Mouse (Mus musculus): ENCODE measurements around the gene Igsf8. TPM values are rescaled to one million over a fixed set of nuclear protein-coding genes. Genes with fewer than 3 reads are reported as not detected.

The Igsf8 gene
- polyA plus RNA-seq, 1 experiment = not detected

DNA sequence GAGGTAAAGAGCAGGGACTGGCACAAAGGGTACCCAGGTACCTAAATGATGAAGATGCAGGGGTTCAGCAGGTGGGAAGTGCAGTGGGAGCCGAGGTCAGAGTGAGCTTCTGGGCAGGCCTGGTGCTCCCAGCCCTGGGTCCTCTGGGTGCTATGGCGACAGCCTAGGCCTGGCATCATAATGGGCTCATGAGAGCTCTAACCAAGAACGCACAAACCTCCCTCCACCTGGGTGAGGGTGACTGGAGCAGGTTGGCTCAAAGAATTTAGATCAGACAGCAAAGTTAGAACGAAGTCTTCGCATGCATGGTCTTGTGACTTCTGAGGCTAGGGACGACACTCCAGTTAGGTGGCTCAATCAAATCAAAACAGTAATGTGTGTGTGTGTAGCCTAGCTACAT, 3.1 kb upstream of the Igsf8 start, which contains the start of gene Atp1a4:
Gene Atp1a4, minus strand, starts transcription at position 101 of the 400 bp plus-strand sequence.
- WGBS = 95% methylated on average over 6 of the region's 6 CpGs
- TF ChIP-seq CTCF (IDR thresholded peaks at IDR 0.05; ENCODE audit: insufficient read depth, low read depth, low read length) = no peak
- TF ChIP-seq POLR2A (IDR thresholded peaks at IDR 0.05; ENCODE audit: insufficient read depth, low read depth, low read length) = no peak
- H3K4me3 ChIP-seq (ENCODE audit: insufficient read depth, low read depth, low read length) = no peak within 1 kb of the TSS
- no peaks in the 10 kb centered on the region for H3K4me1 ChIP-seq (ENCODE audit: control insufficient read depth, insufficient read depth, low read length)
- H3K27ac ChIP-seq (ENCODE audit: insufficient read depth, low read depth, low read length) = no peak within 1 kb of the TSS

- 46% methylated on average over 3 of the region's 3 CpGs for WGBS
- Histone ChIP-seq H3K4me1 (ENCODE audit: control insufficient read depth, insufficient read depth, low read length) (peaks cover 3% of the 10 kb centered on the region), H3K27ac (ENCODE audit: insufficient read depth, low read depth, low read length) (no peak overlapping the region), H3K4me3 (ENCODE audit: insufficient read depth, low read depth, low read length) (no peak overlapping the region)
- no peak for TF ChIP-seq POLR2A (IDR thresholded peaks at IDR 0.05; ENCODE audit: insufficient read depth, low read depth, low read length)
- TF ChIP-seq CTCF (IDR thresholded peaks at IDR 0.05; ENCODE audit: insufficient read depth, low read depth, low read length) = no peak
These were observed 9.8 kb downstream of the Igsf8 start for GRCm38 (mm10) chr1:172271208-172271607.

GRCm38 (mm10) chr1:172271765-172272164, 10.3 kb downstream of the Igsf8 start:
- TF ChIP-seq POLR2A (IDR thresholded peaks at IDR 0.05; ENCODE audit: insufficient read depth, low read depth, low read length) = no peak
- no peak for TF ChIP-seq CTCF (IDR thresholded peaks at IDR 0.05; ENCODE audit: insufficient read depth, low read depth, low read length)
- 35% methylated on average over 10 of the region's 10 CpGs for WGBS
- Histone ChIP-seq H3K27ac (ENCODE audit: insufficient read depth, low read depth, low read length) (no peak overlapping the region), H3K4me3 (ENCODE audit: insufficient read depth, low read depth, low read length) (no peak overlapping the region), H3K4me1 (ENCODE audit: control insufficient read depth, insufficient read depth, low read length) (peaks cover 3% of the 10 kb centered on the region)

- 81% methylated on average over 6 of the region's 6 CpGs for WGBS
- TF ChIP-seq POLR2A (IDR thresholded peaks at IDR 0.05; ENCODE audit: insufficient read depth, low read depth, low read length) (no peak), CTCF (IDR thresholded peaks at IDR 0.05; ENCODE audit: insufficient read depth, low read depth, low read length) (no peak)
- H3K4me1 ChIP-seq (ENCODE audit: control insufficient read depth, insufficient read depth, low read length) = peaks cover 3% of the 10 kb centered on the region
- H3K4me3 ChIP-seq (ENCODE audit: insufficient read depth, low read depth, low read length) = no peak overlapping the region
- H3K27ac ChIP-seq (ENCODE audit: insufficient read depth, low read depth, low read length) = no peak overlapping the region
These were observed 11.9 kb downstream of the Igsf8 start for GRCm38 (mm10) chr1:172273386-172273785.

- Histone ChIP-seq H3K4me3 (ENCODE audit: insufficient read depth, low read depth, low read length) (no peak overlapping the region), H3K27ac (ENCODE audit: insufficient read depth, low read depth, low read length) (no peak overlapping the region), H3K4me1 (ENCODE audit: control insufficient read depth, insufficient read depth, low read length) (peaks cover 3% of the 10 kb centered on the region)
- TF ChIP-seq CTCF (IDR thresholded peaks at IDR 0.05; ENCODE audit: insufficient read depth, low read depth, low read length) (no peak), POLR2A (IDR thresholded peaks at IDR 0.05; ENCODE audit: insufficient read depth, low read depth, low read length) (no peak)
- WGBS = 74% methylated on average over 5 of the region's 5 CpGs
These were observed 12.7 kb downstream of the Igsf8 start for GRCm38 (mm10) chr1:172274116-172274515.

DNA sequence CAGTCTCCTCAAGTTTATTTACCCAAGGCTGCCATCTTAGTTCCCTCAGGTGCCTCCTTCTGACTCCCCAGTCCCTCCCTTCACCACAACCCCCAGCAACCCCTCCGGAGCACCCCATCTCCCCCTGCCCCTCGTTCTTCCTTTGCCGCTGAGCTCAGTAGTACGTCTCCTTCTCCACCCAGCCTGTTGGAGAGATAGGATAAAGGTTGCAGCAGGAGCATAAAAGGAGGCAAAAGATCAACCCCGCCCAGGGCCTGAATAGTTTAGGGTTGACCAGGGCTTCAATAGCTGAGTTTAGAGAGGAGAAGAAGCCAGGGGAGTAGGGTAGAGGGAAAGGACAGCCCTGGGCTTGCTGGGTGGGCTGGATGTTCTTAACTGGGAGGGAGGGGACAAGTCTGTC, 13.1 kb downstream of the Igsf8 start:
- TF ChIP-seq CTCF (IDR thresholded peaks at IDR 0.05; ENCODE audit: insufficient read depth, low read depth, low read length) = no peak
- no peak for TF ChIP-seq POLR2A (IDR thresholded peaks at IDR 0.05; ENCODE audit: insufficient read depth, low read depth, low read length)
- H3K4me1 ChIP-seq (ENCODE audit: control insufficient read depth, insufficient read depth, low read length) = peaks cover 6% of the 10 kb centered on the region
- H3K27ac ChIP-seq (ENCODE audit: insufficient read depth, low read depth, low read length) = no peak overlapping the region
- no peak overlapping the region for H3K4me3 ChIP-seq (ENCODE audit: insufficient read depth, low read depth, low read length)
- WGBS = 89% methylated on average over 5 of the region's 5 CpGs

- Histone ChIP-seq H3K4me1 (ENCODE audit: control insufficient read depth, insufficient read depth, low read length) (peaks cover 22% of the 10 kb centered on the region), H3K4me3 (ENCODE audit: insufficient read depth, low read depth, low read length) (no peak overlapping the region), H3K27ac (ENCODE audit: insufficient read depth, low read depth, low read length) (no peak overlapping the region)
- WGBS = 78% methylated on average over 3 of the region's 3 CpGs
- TF ChIP-seq CTCF (IDR thresholded peaks at IDR 0.05; ENCODE audit: insufficient read depth, low read depth, low read length) (no peak), POLR2A (IDR thresholded peaks at IDR 0.05; ENCODE audit: insufficient read depth, low read depth, low read length) (no peak)
These were observed 15.7 kb downstream of the Igsf8 start for GRCm38 (mm10) chr1:172277172-172277571.

DNA sequence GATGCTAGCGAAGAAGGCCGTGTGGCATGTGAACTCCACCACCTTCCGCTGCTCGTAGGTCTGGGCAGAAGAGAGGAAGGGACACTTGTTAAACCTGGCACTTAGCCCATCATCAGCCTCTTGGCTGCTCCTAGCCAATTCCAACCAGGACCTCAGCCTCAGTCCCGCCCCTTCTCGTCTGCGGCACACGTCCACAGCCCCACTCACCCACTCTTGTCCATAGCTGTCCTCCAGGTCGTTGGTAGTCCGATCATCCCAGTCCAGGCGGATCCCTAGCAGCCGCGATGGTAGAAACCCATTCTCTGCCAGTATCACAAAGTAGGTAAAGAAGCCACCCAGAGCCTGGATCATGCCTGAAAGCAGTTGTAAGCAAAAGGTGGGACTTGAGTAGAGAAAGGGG, 16.9 kb downstream of the Igsf8 start:
- Histone ChIP-seq H3K27ac (ENCODE audit: insufficient read depth, low read depth, low read length) (no peak overlapping the region), H3K4me3 (ENCODE audit: insufficient read depth, low read depth, low read length) (no peak overlapping the region), H3K4me1 (ENCODE audit: control insufficient read depth, insufficient read depth, low read length) (peaks cover 28% of the 10 kb centered on the region)
- TF ChIP-seq POLR2A (IDR thresholded peaks at IDR 0.05; ENCODE audit: insufficient read depth, low read depth, low read length) (no peak), CTCF (IDR thresholded peaks at IDR 0.05; ENCODE audit: insufficient read depth, low read depth, low read length) (no peak)
- WGBS = 86% methylated on average over 13 of the region's 13 CpGs

DNA sequence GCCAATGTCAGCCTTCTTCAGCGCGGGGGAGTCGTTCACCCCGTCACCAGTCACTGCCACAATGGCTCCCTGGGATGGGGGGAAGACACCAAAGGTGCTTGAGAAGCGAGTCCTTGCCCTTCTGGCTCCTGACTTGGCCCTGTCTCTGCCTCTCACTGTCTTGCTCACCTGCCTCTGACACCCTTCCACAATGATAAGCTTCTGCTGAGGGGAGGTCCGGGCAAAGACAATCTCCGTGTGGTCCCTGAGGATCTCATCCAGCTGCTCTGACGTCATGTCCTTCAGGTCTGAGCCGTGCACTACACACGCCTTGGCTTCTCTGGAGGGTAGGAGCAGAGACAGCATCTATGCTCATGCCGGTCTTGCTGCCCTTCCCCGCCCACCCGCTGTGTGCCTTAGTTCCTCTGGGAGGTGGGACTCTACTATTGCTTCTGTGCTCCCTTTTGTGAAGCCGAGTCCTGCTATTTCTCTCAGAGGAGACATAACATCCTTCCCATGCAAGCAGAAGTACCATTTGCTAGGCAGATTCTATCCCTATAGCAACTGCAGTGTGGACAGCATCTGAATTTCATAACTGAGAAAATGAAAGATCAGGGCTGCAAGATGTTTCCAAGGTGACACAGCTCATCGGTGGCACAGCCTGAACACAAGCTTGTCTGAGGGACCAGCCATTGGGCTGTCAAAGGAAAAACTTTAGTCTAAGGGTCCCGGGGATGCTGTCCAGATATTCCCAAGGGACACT, 18.5 kb downstream of the Igsf8 start:
- Histone ChIP-seq H3K27ac (ENCODE audit: insufficient read depth, low read depth, low read length) (no peak overlapping the region), H3K4me3 (ENCODE audit: insufficient read depth, low read depth, low read length) (no peak overlapping the region), H3K4me1 (ENCODE audit: control insufficient read depth, insufficient read depth, low read length) (peaks cover 35% of the 10 kb centered on the region)
- 72% methylated on average over 16 of the region's 16 CpGs for WGBS
- no peak for TF ChIP-seq POLR2A (IDR thresholded peaks at IDR 0.05; ENCODE audit: insufficient read depth, low read depth, low read length)
- no peak for TF ChIP-seq CTCF (IDR thresholded peaks at IDR 0.05; ENCODE audit: insufficient read depth, low read depth, low read length)
